Mouse (Mus musculus): ENCODE results near the gene Twist2.

DNA sequence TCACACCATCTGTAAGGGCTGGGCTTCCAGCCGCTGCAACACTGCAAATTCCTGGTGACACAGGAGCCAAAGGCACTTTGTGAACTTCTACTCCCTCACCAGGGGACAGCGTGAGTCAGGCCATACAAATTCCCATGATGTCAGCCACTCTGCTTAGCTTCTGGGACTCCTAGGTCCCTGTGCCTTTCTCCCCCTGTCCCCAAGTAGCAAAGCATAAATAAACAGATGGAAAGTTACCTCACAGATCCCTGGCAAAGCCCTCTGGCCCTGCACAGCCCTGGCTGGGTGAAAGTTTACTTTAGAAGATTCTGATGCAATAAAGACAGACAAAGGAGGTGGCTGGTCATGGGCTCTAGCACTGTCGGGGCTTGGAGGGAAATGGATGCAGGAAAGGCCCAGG, 22.3 kb downstream of the Twist2 start:
- no peak for TF ChIP-seq HCFC1 (IDR thresholded peaks at IDR 0.05; ENCODE audit: borderline replicate concordance, insufficient read depth, low read length)
- no peak for TF ChIP-seq CHD2 (IDR thresholded peaks at IDR 0.05; ENCODE audit: low read depth, low read length)
- TF ChIP-seq MAFK (IDR thresholded peaks at IDR 0.05; ENCODE audit: insufficient read depth, low read depth, low read length) = no peak

Measured in ES-E14 (cell line).